Mouse (Mus musculus) layer of hippocampus, postnatal 14 days (tissue): Measurements from ENCODE around the gene Adam33. TPM values are rescaled to one million over a fixed set of nuclear protein-coding genes. Genes with fewer than 3 reads are reported as not detected.
"Not testable (repeated sequence)": the region's sequence is repeated elsewhere in the genome, so short reads cannot be mapped to it uniquely, and the experiment has no call there.

Experiments used
- DNase-seq, 2 experiments: peaks; one replicate each; pipeline ENCODE4 v3.0.0; 2021 to 2022; ENCODE audit warnings: low spot score in 2 of 2, mixed read lengths in 1 of 2
- total RNA-seq, 2 experiments: library from RNA; stranded (reverse); gene quantifications; 2 replicates each; pipeline ENCODE4 v1.2.3; 2021

The Adam33 gene
- total RNA-seq, 2 experiments from 2014 or later = 0.50 to 0.67 TPM

- no peak for DNase-seq
Observed at GRCm38 (mm10) chr2:131059377-131059776, 4.2 kb downstream of the Adam33 start.

- DNase-seq = no peak
Observed at GRCm38 (mm10) chr2:131058672-131059071, 4.9 kb downstream of the Adam33 start.

GRCm38 (mm10) chr2:131056191-131056590 lies 7.4 kb downstream of the Adam33 start:
- no peak for DNase-seq

GRCm38 (mm10) chr2:131055631-131056030 lies 8.0 kb downstream of the Adam33 start:
- peak in 1 of 2 experiments; percentile 33 for DNase-seq

GRCm38 (mm10) chr2:131054646-131055264 lies 8.9 kb downstream of the Adam33 start:
- no peak for DNase-seq

GRCm38 (mm10) chr2:131053851-131054645 lies 9.6 kb downstream of the Adam33 start:
- no peak for DNase-seq

- DNase-seq = no peak
Observed at GRCm38 (mm10) chr2:131052862-131053418, 10.7 kb downstream of the Adam33 start.

- DNase-seq = no peak
Observed at GRCm38 (mm10) chr2:131052043-131052442, 11.6 kb downstream of the Adam33 start.

- no peak for DNase-seq
Observed at GRCm38 (mm10) chr2:131046025-131046424, 17.6 kb downstream of the Adam33 start.

- no peak for DNase-seq
Observed at GRCm38 (mm10) chr2:131044989-131045720, 18.5 kb downstream of the Adam33 start.

GRCm38 (mm10) chr2:131044354-131044852 lies 19.2 kb downstream of the Adam33 start:
- no peak for DNase-seq

- no peak for DNase-seq
Observed at GRCm38 (mm10) chr2:131042988-131043387, 20.6 kb downstream of the Adam33 start, which contains the start of gene Gfra4. TSS of gene Gfra4 (minus strand) at chr2:131043088.

- peak; percentile 69 to 81 for DNase-seq
Observed at GRCm38 (mm10) chr2:131040854-131041825, 22.5 kb downstream of the Adam33 start.

GRCm38 (mm10) chr2:131038675-131039074 lies 24.9 kb downstream of the Adam33 start:
- DNase-seq = no peak

GRCm38 (mm10) chr2:131038197-131038596 lies 25.4 kb downstream of the Adam33 start:
- no peak for DNase-seq

GRCm38 (mm10) chr2:131037226-131037990 lies 26.2 kb downstream of the Adam33 start:
- peak; percentile 41 to 62 for DNase-seq

- DNase-seq = no peak
Observed at GRCm38 (mm10) chr2:131036757-131037156, 26.9 kb downstream of the Adam33 start.

- DNase-seq = no peak
Observed at GRCm38 (mm10) chr2:131036343-131036742, 27.3 kb downstream of the Adam33 start.

- not testable (repeated sequence) for DNase-seq
Observed at GRCm38 (mm10) chr2:131031406-131031805, 32.2 kb downstream of the Adam33 start.
